In genomic region chr11:116463833-116464232, GRCm38 (mm10) we compare ENCODE assay signal across 9 mouse cellular contexts. TPM values are rescaled to one million over a fixed set of nuclear protein-coding genes. Genes with fewer than 3 reads are reported as not detected.
DNase-seq lines count a peak whose midpoint lies in the region; ATAC-seq lines count a peak whose summit lies in the region.
"Had no signal": no experiment of that assay in that cellular context is flagged by ENCODE, and none has a peak within 500 bp of the region (broad histone marks: within the 10 kb centered on the region; RNA-seq: fewer than 3 reads in every experiment).

No protein-coding gene starts in this region.

- 2% methylated on average over 2 of the region's 2 CpGs for WGBS in forebrain, embryonic 13.5 days
- 5% methylated on average over 2 of the region's 2 CpGs for WGBS in lung, embryonic 16.5 days

- no peak overlapping the region for H3K9ac ChIP-seq in forebrain, embryonic 13.5 days
- H3K9ac ChIP-seq in lung, embryonic 16.5 days (ENCODE audit: low read length) = no peak overlapping the region
- H3K9ac ChIP-seq: neural tube, embryonic 12.5 days had no signal

- H3K4me1 ChIP-seq in forebrain, embryonic 13.5 days = peaks cover 3% of the 10 kb centered on the region; the same call in 1 of the 2 replicates
- H3K4me1 ChIP-seq in lung, embryonic 16.5 days (replicated peaks; ENCODE audit: control insufficient read depth, insufficient read depth, low read length) = no peaks in the 10 kb centered on the region

- no peaks in the 10 kb centered on the region for H3K9me3 ChIP-seq in forebrain, embryonic 13.5 days (replicated peaks)
- H3K9me3 ChIP-seq in lung, embryonic 16.5 days (ENCODE audit: control insufficient read depth, low read length) = no peaks in the 10 kb centered on the region
- H3K9me3 ChIP-seq: neural tube, embryonic 12.5 days had no signal

- H3K4me2 ChIP-seq in forebrain, embryonic 13.5 days = no peak overlapping the region
- no peak overlapping the region for H3K4me2 ChIP-seq in lung, embryonic 16.5 days (ENCODE audit: low read depth, low read length)
- H3K4me2 ChIP-seq: neural tube, embryonic 12.5 days had no signal

- no peak overlapping the region for H3K27ac ChIP-seq in forebrain, embryonic 13.5 days
- no peak overlapping the region for H3K27ac ChIP-seq in lung, embryonic 16.5 days (ENCODE audit: low read length)
- H3K27ac ChIP-seq: neural tube, embryonic 12.5 days had no signal

- peak; percentile 91 for DNase-seq in ES-CJ7 (ENCODE audit: low read depth, low spot score)
- DNase-seq in c-Kit-positive CD71-negative TER-119-negative erythroid progenitor cells, embryonic 14.5 days (ENCODE audit: low read depth) = peak; percentile 73
- DNase-seq in heart, postnatal 25 days (ENCODE audit: low spot score) = peak; percentile 51
- DNase-seq in layer of hippocampus, adult 9-11 months = peak; percentile 69
- peak; percentile 76 for DNase-seq in right cerebral cortex, adult 18-20 months
- peak; percentile 80 for DNase-seq in urinary bladder, adult 2 months (ENCODE audit: low spot score)

- H3K4me3 ChIP-seq in forebrain, embryonic 13.5 days = no peak overlapping the region
- no peak overlapping the region for H3K4me3 ChIP-seq in lung, embryonic 16.5 days (ENCODE audit: low read length)
- H3K4me3 ChIP-seq: neural tube, embryonic 12.5 days had no signal

- no peaks in the 10 kb centered on the region for H3K36me3 ChIP-seq in forebrain, embryonic 13.5 days (ENCODE audit: poor library complexity, severe bottlenecking)
- H3K36me3 ChIP-seq in lung, embryonic 16.5 days (ENCODE audit: control insufficient read depth, insufficient read depth, low read length) = no peaks in the 10 kb centered on the region
- H3K36me3 ChIP-seq: neural tube, embryonic 12.5 days had no signal

- 0 out of 2 replicates have a peak, but pooled peaks cover 2% of the 10 kb centered on the region for H3K27me3 ChIP-seq in forebrain, embryonic 13.5 days
- H3K27me3 ChIP-seq in lung, embryonic 16.5 days (ENCODE audit: control insufficient read depth, insufficient read depth, low read depth, low read length) = no peaks in the 10 kb centered on the region
- H3K27me3 ChIP-seq: neural tube, embryonic 12.5 days had no signal

- peak; percentile 43; the same call in 1 of the 2 replicates for ATAC-seq in forebrain, embryonic 13.5 days
- peak; percentile 78 for ATAC-seq in lung, embryonic 16.5 days (ENCODE audit: low read depth)

- intact Hi-C loops in heart, postnatal 25 days (cut with DNase I) = loop anchor here (1.0 to 10.0 kb wide), 3 partner anchors 145 to 319 kb away; no protein-coding TSS in a partner anchor

RNA-seq across cellular contexts. Expression of gene Qrich2, which starts 2.2 kb away (rescaled TPM):
- 0.09 TPM in 1 of 2 replicates, not detected in the other for polyA plus RNA-seq in forebrain, embryonic 13.5 days (2015; fragmentation: Nextera tagmentation; extraction: Ambion mirVana)
- not detected for total RNA-seq in heart, postnatal 25 days (2021)
- 0.26 TPM in 1 of 2 replicates, not detected in the other for polyA plus RNA-seq in lung, embryonic 16.5 days (2015; fragmentation: Nextera tagmentation; extraction: Ambion mirVana)
- 0.06 and 0.12 TPM in 2 replicates for polyA plus RNA-seq in urinary bladder, adult 2 months (2012; rRNA removed)
- polyA plus RNA-seq: neural tube, embryonic 12.5 days had no signal

RNA-seq across cellular contexts. Expression of gene Ubald2, which starts 29.9 kb away (rescaled TPM):
- polyA plus RNA-seq in forebrain, embryonic 13.5 days (2015; fragmentation: Nextera tagmentation; extraction: Ambion mirVana) = 45.5 and 58.2 TPM in 2 replicates
- 10 to 100 TPM; 36.7 to 37.9 TPM for total RNA-seq in heart, postnatal 25 days (2021)
- polyA plus RNA-seq in lung, embryonic 16.5 days (2015; fragmentation: Nextera tagmentation; extraction: Ambion mirVana) = 41.3 and 43.2 TPM in 2 replicates
- 89.8 and 104 TPM in 2 replicates for polyA plus RNA-seq in urinary bladder, adult 2 months (2012; rRNA removed)

RNA-seq across cellular contexts. Expression of gene Prpsap1, which starts 30.2 kb away (rescaled TPM):
- 178 and 184 TPM in 2 replicates for polyA plus RNA-seq in forebrain, embryonic 13.5 days (2015; fragmentation: Nextera tagmentation; extraction: Ambion mirVana)
- total RNA-seq in heart, postnatal 25 days (2021) = 10 to 100 TPM; 33.2 to 35.1 TPM
- 167 and 177 TPM in 2 replicates for polyA plus RNA-seq in lung, embryonic 16.5 days (2015; fragmentation: Nextera tagmentation; extraction: Ambion mirVana)
- 154 and 165 TPM in 2 replicates for polyA plus RNA-seq in urinary bladder, adult 2 months (2012; rRNA removed)

RNA-seq across cellular contexts. Expression of gene Rnf157, which starts 51.0 kb away (rescaled TPM):
- 18.1 and 20.6 TPM in 2 replicates for polyA plus RNA-seq in forebrain, embryonic 13.5 days (2015; fragmentation: Nextera tagmentation; extraction: Ambion mirVana)
- total RNA-seq in heart, postnatal 25 days (2021) = 1 to 10 TPM; 3.9 to 4.1 TPM
- polyA plus RNA-seq in lung, embryonic 16.5 days (2015; fragmentation: Nextera tagmentation; extraction: Ambion mirVana) = 3.5 and 4.0 TPM in 2 replicates
- 5.0 and 8.3 TPM in 2 replicates for polyA plus RNA-seq in urinary bladder, adult 2 months (2012; rRNA removed)
